Mouse (Mus musculus): ENCODE data around the gene Trim26. TPM values are rescaled to one million over a fixed set of nuclear protein-coding genes. Genes with fewer than 3 reads are reported as not detected.
A peak's percentile ranks its signal among the peaks of the same experiment; 100 is the strongest.

The Trim26 gene
- polyA plus RNA-seq, 1 experiment from 2014 or later, result 55.8 TPM

DNA sequence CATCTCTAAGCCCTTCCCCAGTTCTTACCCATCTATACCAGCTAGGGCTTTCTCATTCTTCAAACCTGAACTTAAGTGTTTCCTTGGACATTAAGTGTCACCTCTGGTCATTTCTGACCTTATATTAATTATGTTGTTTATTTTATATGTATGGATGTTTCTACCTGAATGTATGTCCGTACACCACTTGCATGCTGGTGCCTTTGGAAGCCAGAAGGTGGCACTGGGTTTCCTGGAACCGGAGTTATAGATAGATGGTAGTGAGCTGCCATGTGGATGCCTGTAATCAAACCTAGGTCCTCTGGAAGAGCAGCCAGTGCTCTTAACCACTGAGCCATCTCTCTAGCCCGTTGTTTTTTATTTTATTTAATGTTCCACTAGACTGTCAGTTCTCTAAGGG lies 18.6 kb downstream of the Trim26 start:
- Histone ChIP-seq H3K27ac (no peak overlapping the region), H3K27me3 (no peaks in the 10 kb centered on the region), H3K36me3 (peaks cover 83% of the 10 kb centered on the region), H3K4me2 (replicated peaks) (no peak overlapping the region), H3K4me3 (no peak overlapping the region), H3K9ac (no peak overlapping the region), H3K9me3 (no peaks in the 10 kb centered on the region), H3K4me1 (no peaks in the 10 kb centered on the region)
- WGBS, result 86% methylated on average over 3 of the region's 3 CpGs
- no peak for ATAC-seq (ENCODE audit: insufficient number of reproducible peaks, insufficient read depth, low FRiP score, low TSS enrichment)

DNA sequence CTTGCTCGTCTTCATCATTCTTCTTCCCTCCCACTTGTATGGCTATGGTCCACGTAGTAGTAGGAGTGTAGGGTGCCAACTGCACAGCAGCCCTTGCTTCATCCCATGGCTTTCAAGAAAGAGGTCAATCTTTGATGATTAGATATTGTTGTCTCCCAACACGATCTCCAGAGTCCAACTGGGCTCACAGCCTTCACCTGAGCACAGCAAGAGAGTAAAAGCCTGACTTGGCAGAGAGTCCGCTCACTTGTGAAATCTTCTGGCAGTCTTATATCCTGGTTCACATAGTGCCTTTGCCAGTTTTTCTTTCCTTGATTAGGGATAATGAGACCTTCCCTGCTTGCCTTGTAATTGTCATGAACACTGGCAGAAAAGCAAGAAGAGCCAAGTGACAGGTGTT lies 19.3 kb downstream of the Trim26 start:
- H3K27me3 ChIP-seq, result no peaks in the 10 kb centered on the region
- H3K4me3 ChIP-seq, result no peak overlapping the region
- no peak overlapping the region for H3K27ac ChIP-seq
- H3K36me3 ChIP-seq, result peaks cover 76% of the 10 kb centered on the region
- WGBS, result 90% methylated on average over 4 of the region's 4 CpGs
- no peak overlapping the region for H3K4me2 ChIP-seq (replicated peaks)
- H3K9me3 ChIP-seq, result no peaks in the 10 kb centered on the region
- H3K4me1 ChIP-seq, result no peaks in the 10 kb centered on the region
- ATAC-seq (ENCODE audit: insufficient number of reproducible peaks, insufficient read depth, low FRiP score, low TSS enrichment), result no peak
- H3K9ac ChIP-seq, result no peak overlapping the region

DNA sequence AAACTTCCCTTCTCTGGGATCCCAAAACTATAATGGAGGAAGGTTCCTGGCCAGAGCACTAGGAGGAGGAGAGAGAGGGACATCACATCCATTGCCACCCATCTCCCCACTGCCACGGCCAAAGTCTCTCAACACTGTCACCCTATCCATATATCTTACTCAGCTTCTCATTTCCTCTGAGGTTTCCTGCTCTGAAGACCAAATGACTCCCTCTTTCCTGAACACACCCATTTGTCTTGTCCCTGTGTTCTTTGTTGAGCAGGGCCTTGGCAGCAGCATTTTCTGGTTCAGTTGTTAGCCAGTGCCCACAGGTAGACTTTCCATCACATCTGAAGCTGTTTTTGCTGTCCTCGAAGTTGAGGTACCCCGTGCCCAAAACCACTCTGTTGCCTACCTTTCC lies 21.2 kb downstream of the Trim26 start:
- Histone ChIP-seq H3K4me3 (no peak overlapping the region), H3K27me3 (no peaks in the 10 kb centered on the region), H3K27ac (no peak overlapping the region), H3K9me3 (no peaks in the 10 kb centered on the region), H3K36me3 (peaks cover 58% of the 10 kb centered on the region), H3K4me1 (no peaks in the 10 kb centered on the region), H3K4me2 (replicated peaks) (no peak overlapping the region), H3K9ac (no peak overlapping the region)
- ATAC-seq (ENCODE audit: insufficient number of reproducible peaks, insufficient read depth, low FRiP score, low TSS enrichment), result no peak
- WGBS, result 83% methylated on average over 3 of the region's 3 CpGs

DNA sequence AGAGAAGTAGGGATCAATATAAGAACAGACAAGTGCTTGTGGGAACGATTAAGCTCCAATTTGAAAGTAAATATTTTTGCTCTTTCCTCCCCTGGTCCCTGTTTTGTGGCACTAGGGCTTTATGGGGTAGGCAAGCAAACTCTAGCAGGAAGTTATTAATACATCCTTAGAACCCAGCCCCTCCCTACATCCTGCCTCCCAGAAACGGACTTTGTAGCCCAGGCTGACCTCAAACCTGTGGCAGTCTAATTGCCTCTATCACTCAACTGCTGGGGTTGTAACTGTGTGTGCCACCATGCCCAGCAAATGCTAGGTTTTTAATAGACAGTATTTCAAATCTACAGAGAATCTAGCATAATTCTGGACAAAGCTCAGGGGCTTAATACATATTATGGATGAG lies 24.7 kb downstream of the Trim26 start:
- H3K9me3 ChIP-seq, result no peaks in the 10 kb centered on the region
- H3K4me3 ChIP-seq, result no peak overlapping the region
- no peaks in the 10 kb centered on the region for H3K4me1 ChIP-seq
- WGBS, result 52% methylated on average over 2 of the region's 2 CpGs
- H3K9ac ChIP-seq, result no peak overlapping the region
- H3K27me3 ChIP-seq, result peaks cover 12% of the 10 kb centered on the region
- no peak for ATAC-seq (ENCODE audit: insufficient number of reproducible peaks, insufficient read depth, low FRiP score, low TSS enrichment)
- H3K4me2 ChIP-seq (replicated peaks), result no peak overlapping the region
- H3K27ac ChIP-seq, result no peak overlapping the region
- peaks cover 26% of the 10 kb centered on the region for H3K36me3 ChIP-seq

DNA sequence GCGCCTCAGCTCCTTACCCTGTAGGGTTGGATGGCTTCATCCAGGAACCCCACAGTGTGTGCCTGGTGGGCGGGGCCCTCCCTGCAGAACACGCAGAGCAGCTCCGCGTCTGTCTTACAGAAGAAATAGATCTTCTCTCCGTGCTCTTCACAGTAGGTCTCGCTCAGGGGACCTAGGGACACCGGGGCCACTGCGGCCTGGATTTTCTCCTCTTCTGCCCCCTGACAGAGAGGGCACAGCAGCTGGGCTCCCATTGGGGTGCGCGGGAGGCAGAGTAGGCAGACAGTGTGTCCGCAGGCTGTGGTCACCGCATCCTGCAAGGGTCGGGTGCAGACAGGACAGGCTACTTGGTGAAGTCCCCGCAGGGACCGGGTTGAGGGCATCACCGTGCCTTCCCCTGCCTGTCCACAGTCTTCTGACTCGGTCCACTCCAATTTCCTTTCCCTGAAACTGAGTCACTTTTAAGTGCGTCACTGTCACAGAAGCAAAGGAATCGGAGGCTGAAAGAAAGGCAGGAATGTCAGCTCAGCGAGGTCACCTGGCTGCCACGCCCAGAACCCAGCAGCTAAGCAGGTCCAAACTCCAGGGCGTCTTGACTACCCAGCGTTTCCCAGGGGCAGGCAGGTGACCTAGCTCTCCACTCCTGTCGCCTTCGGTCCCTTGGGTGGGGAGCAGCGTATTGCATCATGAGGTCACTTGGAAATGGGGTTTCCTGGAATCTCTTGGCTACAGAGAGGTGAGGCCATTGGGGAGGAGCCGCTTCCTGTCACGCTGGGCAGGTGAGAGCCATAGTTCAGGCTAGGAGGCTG lies 30.0 kb downstream of the Trim26 start, which contains the start of gene Trim15:
Gene Trim15 (minus strand): TSS at position 492 of the 809 bp plus-strand sequence.
- H3K27me3 ChIP-seq, result peaks cover 23% of the 10 kb centered on the region
- 0 out of 2 replicates have a peak within 1 kb of the TSS, but pooled peaks have one; percentile 5 for H3K4me3 ChIP-seq
- no peaks in the 10 kb centered on the region for H3K9me3 ChIP-seq
- peak within 1 kb of the TSS; percentile 15; the same call in 1 of the 2 replicates for H3K9ac ChIP-seq
- H3K36me3 ChIP-seq, result no peaks in the 10 kb centered on the region
- no peaks in the 10 kb centered on the region for H3K4me1 ChIP-seq
- peak within 1 kb of the TSS; percentile 40 for H3K4me2 ChIP-seq (replicated peaks)
- ATAC-seq (ENCODE audit: insufficient number of reproducible peaks, insufficient read depth, low FRiP score, low TSS enrichment), result peak; percentile 41; the same call in 1 of the 2 replicates
- 15% methylated on average over 29 of the region's 29 CpGs for WGBS
- no peak within 1 kb of the TSS for H3K27ac ChIP-seq

DNA sequence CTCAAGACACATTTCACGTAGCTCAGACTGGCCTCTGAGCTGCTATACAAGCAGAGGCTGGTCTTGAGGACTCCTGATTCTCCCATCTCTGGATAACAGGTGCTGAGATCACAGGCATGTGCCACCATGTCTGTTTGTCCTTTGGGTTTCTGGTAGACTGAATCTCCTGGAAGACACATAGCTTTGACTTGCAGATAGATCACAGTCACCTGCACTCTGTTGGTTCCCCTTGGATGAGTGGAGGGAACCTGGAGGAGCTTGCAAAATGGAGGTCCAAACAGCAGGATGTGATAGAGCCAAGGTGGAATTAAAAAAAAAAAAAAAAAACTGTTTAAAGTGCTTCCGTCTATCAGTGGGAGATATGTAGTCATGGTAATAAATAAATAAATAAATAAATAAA lies 31.9 kb downstream of the Trim26 start:
- no peak for ATAC-seq (ENCODE audit: insufficient number of reproducible peaks, insufficient read depth, low FRiP score, low TSS enrichment)
- Histone ChIP-seq H3K4me2 (replicated peaks) (no peak overlapping the region), H3K9me3 (no peaks in the 10 kb centered on the region), H3K27me3 (peaks cover 23% of the 10 kb centered on the region), H3K4me1 (no peaks in the 10 kb centered on the region), H3K36me3 (no peaks in the 10 kb centered on the region), H3K9ac (no peak overlapping the region), H3K4me3 (no peak overlapping the region), H3K27ac (no peak overlapping the region)
- WGBS, result 78% methylated on average over 2 of the region's 2 CpGs

DNA sequence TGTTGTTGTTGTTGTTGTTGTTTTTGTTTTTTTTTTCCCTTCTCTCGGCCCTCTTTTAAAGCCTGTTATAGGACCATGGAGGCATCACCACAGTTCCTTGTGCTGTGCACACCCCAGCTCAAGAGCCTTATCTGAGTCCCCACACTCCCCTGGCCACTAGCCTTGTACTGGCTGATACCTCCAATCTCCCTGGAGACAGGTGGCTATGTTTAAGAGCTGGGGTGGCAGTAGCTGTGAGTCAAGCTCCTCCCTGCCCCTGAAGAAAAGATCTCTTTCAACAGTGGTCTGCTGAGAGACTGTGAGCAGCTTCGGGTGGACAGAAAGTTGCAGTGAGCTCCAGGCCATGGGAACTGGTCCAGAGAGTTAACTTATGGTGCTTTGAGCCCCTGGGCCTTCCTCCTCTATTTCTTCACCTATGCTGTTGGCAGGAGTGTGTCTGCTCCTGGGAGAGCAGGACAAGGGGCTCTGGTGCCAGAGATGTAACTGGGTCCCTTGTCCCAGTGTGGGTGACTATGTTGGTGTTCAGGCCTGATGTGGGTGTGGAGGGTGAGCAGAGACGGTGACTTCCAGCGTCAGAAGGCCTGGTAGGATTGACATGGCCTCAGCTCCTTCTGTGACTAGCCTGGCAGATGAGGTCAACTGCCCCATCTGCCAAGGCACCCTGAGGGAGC lies 32.5 kb downstream of the Trim26 start, which contains the start of gene Trim10:
Gene Trim10 (plus strand): TSS at position 291 of the 671 bp plus-strand sequence.
- WGBS, result 74% methylated on average over 4 of the region's 4 CpGs
- no peak for ATAC-seq (ENCODE audit: insufficient number of reproducible peaks, insufficient read depth, low FRiP score, low TSS enrichment)
- no peak within 1 kb of the TSS for H3K27ac ChIP-seq
- H3K36me3 ChIP-seq, result no peaks in the 10 kb centered on the region
- H3K4me3 ChIP-seq, result no peak within 1 kb of the TSS
- H3K27me3 ChIP-seq, result peaks cover 23% of the 10 kb centered on the region
- H3K4me1 ChIP-seq, result no peaks in the 10 kb centered on the region
- no peak within 1 kb of the TSS for H3K9ac ChIP-seq
- no peaks in the 10 kb centered on the region for H3K9me3 ChIP-seq
- H3K4me2 ChIP-seq (replicated peaks), result no peak within 1 kb of the TSS

DNA sequence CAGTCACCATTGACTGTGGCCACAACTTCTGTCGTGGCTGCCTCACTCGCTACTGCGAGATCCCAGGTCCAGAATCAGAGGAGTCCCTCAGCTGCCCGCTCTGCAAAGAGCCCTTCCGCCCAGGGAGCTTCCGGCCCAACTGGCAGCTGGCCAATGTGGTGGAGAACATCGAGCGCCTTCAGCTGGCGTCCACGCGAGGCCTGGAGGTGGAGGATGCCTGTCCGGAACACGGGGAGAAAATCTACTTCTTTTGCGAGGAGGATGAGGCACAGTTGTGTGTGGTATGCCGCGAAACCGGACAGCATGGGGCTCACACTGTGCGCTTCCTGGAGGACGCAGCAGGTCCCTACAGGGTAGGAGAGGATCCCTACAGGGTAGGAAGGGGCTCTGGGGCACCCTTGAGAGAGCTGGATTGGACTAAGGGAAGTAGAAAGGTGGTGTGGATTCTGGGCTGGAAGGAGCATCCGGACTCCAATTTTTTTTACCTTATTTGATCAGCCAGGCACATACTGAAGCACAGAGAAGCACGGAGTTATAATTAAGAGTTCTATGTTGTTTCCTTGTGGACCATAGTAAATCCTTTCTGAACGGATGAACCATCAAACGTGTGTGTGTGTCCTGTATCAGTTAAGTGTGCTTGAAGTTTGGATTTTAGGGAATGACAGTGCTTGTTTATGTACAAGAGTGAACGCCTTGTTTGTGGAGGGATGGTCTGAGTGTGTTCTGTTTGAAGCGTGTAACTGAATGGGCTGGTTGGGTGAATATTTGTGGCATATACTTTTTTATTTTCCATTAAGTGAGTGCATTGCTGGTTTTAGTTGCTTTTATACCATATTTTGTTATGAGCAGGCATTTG lies 33.2 kb downstream of the Trim26 start:
- no peak overlapping the region for H3K27ac ChIP-seq
- ATAC-seq (ENCODE audit: insufficient number of reproducible peaks, insufficient read depth, low FRiP score, low TSS enrichment), result no peak

DNA sequence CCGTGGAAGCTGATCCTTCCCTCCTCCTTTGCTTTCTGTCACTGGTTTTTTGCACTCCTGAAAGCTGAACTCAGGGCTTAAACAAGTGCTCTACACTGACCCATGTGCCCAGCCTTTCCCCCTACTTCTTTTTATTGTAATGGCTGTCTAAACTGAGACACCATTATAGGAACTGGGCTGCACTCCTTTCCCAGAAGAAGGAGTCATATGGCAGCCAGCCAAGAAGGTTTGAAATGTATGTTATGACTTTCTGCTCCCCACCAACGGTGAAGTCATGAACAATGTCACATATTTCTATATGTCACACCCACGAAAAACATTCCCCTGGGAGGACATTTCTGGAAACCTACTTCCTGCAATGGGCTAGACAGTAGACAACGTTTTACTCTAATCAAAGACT lies 37.7 kb downstream of the Trim26 start:
- H3K9ac ChIP-seq, result no peak overlapping the region
- 63% methylated on average over 4 of the region's 4 CpGs for WGBS
- H3K36me3 ChIP-seq, result no peaks in the 10 kb centered on the region
- no peak overlapping the region for H3K4me3 ChIP-seq
- no peaks in the 10 kb centered on the region for H3K9me3 ChIP-seq
- no peak for ATAC-seq (ENCODE audit: insufficient number of reproducible peaks, insufficient read depth, low FRiP score, low TSS enrichment)
- no peak overlapping the region for H3K4me2 ChIP-seq (replicated peaks)
- no peaks in the 10 kb centered on the region for H3K27me3 ChIP-seq
- no peaks in the 10 kb centered on the region for H3K4me1 ChIP-seq
- no peak overlapping the region for H3K27ac ChIP-seq

More for the DNA sequence above, 33.2 kb downstream of the Trim26 start:
- 80% methylated on average over 25 of the region's 25 CpGs for WGBS
- Histone ChIP-seq H3K4me3 (no peak overlapping the region), H3K4me1 (no peaks in the 10 kb centered on the region), H3K4me2 (replicated peaks) (no peak overlapping the region), H3K27me3 (peaks cover 19% of the 10 kb centered on the region), H3K9me3 (no peaks in the 10 kb centered on the region), H3K9ac (no peak overlapping the region), H3K36me3 (no peaks in the 10 kb centered on the region)

DNA sequence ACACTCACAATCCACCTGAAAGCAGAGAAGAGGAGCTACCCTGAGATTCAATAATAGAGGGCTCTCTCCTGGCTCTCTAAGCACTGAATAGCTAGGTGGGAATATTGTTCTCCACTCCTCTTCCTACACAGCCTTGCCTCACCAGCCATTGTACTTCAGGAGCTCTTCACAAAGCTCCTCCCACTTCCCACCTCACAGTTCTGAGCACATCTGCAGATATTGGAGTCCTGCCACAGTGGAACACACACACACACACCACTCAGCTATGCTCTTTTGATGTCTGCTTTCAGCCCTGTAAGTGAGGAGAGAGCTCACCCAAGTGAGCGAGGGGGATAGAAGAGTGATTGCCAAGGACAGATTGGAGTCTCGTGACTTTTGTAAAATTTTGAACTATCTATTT lies 46.4 kb downstream of the Trim26 start:
- Histone ChIP-seq H3K4me2 (replicated peaks) (no peak overlapping the region), H3K36me3 (no peaks in the 10 kb centered on the region), H3K4me3 (no peak overlapping the region), H3K9ac (no peak overlapping the region), H3K4me1 (no peaks in the 10 kb centered on the region), H3K27me3 (no peaks in the 10 kb centered on the region), H3K27ac (no peak overlapping the region), H3K9me3 (no peaks in the 10 kb centered on the region)
- no peak for ATAC-seq (ENCODE audit: insufficient number of reproducible peaks, insufficient read depth, low FRiP score, low TSS enrichment)
- 83% methylated on average over 2 of the region's 2 CpGs for WGBS

DNA sequence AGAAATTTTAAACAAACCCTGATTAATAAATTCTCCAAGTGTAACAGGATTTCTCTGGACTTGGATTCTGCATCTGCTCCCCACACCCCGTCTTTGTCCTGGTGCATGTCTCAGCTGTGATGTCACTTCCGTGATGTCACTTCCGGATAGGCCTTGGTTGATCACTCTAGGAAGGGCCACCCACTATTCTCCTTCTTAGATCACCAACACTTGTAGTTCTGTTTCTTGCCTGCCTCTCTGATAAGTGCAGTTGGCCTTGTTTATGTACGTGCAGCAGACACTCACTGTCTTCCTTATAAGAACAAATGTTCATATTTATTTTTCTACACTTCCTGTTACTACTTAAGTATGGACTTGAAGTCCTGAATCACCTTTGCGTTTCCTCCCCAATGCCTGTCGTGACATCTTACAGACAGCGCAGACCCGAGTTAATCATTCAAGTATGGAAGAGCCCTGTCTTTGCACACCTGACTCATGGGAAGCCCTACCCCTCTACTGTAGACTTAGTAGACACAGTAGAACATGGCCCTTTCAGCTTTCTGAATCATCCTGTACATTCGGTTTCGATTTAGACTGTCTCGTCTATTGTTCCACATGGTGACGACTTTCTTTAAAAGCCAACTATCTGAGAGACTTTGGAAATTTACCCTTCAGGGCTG lies 48.3 kb downstream of the Trim26 start:
- H3K27me3 ChIP-seq, result no peaks in the 10 kb centered on the region
- H3K9me3 ChIP-seq, result no peaks in the 10 kb centered on the region
- no peak for ATAC-seq (ENCODE audit: insufficient number of reproducible peaks, insufficient read depth, low FRiP score, low TSS enrichment)
- no peak overlapping the region for H3K9ac ChIP-seq
- no peak overlapping the region for H3K4me3 ChIP-seq
- no peak overlapping the region for H3K27ac ChIP-seq
- WGBS, result 93% methylated on average over 12 of the region's 12 CpGs
- H3K4me2 ChIP-seq (replicated peaks), result no peak overlapping the region
- no peaks in the 10 kb centered on the region for H3K4me1 ChIP-seq
- H3K36me3 ChIP-seq, result no peaks in the 10 kb centered on the region

Measured in embryonic facial prominence, embryonic 12.5 days (tissue).